Mouse (Mus musculus): ENCODE measurements around the gene Ccdc65. TPM values are rescaled to one million over a fixed set of nuclear protein-coding genes. Genes with fewer than 3 reads are reported as not detected.

Ccdc65 gene
- polyA plus RNA-seq, 1 experiment from 2014 or later, result 0.80 TPM

GRCm38 (mm10) chr15:98676940-98677728, 30.9 kb upstream of the Ccdc65 start, which contains the start of gene Rnd1:
Gene Rnd1 (minus strand): TSS chr15:98677461.
- WGBS, result under 1% methylated on average over 37 of the region's 37 CpGs
- peak; percentile 87 for DNase-seq (ENCODE audit: low spot score)
- H3K27me3 ChIP-seq (replicated peaks; ENCODE audit: low read depth, poor library complexity, severe bottlenecking), result peaks cover 78% of the 10 kb centered on the region

GRCm38 (mm10) chr15:98677977-98678376, 30.0 kb upstream of the Ccdc65 start:
- H3K27me3 ChIP-seq (replicated peaks; ENCODE audit: low read depth, poor library complexity, severe bottlenecking), result peaks cover 71% of the 10 kb centered on the region
- DNase-seq (ENCODE audit: low spot score), result no peak
- no peaks in the 10 kb centered on the region for H3K36me3 ChIP-seq (replicated peaks)
- 73% methylated on average over 7 of the region's 7 CpGs for WGBS
- no peaks in the 10 kb centered on the region for H3K9me3 ChIP-seq
- no peak overlapping the region for H3K4me3 ChIP-seq
- H3K4me1 ChIP-seq, result peaks cover 41% of the 10 kb centered on the region
- H3K27ac ChIP-seq (replicated peaks), result no peak overlapping the region

More at GRCm38 (mm10) chr15:98676940-98677728, 30.9 kb upstream of the Ccdc65 start, which contains the start of gene Rnd1:
- Histone ChIP-seq H3K9me3 (no peaks in the 10 kb centered on the region), H3K36me3 (replicated peaks) (no peaks in the 10 kb centered on the region), H3K4me3 (peak within 1 kb of the TSS; percentile 62), H3K27ac (replicated peaks) (no peak within 1 kb of the TSS), H3K4me1 (peaks cover 41% of the 10 kb centered on the region)

- DNase-seq (ENCODE audit: low spot score), result no peak
- H3K27me3 ChIP-seq (replicated peaks; ENCODE audit: low read depth, poor library complexity, severe bottlenecking), result peaks cover 46% of the 10 kb centered on the region
- 90% methylated on average over 8 of the region's 8 CpGs for WGBS
- H3K9me3 ChIP-seq, result no peaks in the 10 kb centered on the region
- no peak overlapping the region for H3K27ac ChIP-seq (replicated peaks)
- no peak overlapping the region for H3K4me3 ChIP-seq
- peaks cover 24% of the 10 kb centered on the region for H3K4me1 ChIP-seq
- no peaks in the 10 kb centered on the region for H3K36me3 ChIP-seq (replicated peaks)
These were observed 27.3 kb upstream of the Ccdc65 start for GRCm38 (mm10) chr15:98680660-98681059.

- H3K4me1 ChIP-seq, result peaks cover 14% of the 10 kb centered on the region
- peaks cover 36% of the 10 kb centered on the region for H3K27me3 ChIP-seq (replicated peaks; ENCODE audit: low read depth, poor library complexity, severe bottlenecking)
- no peak overlapping the region for H3K4me3 ChIP-seq
- no peaks in the 10 kb centered on the region for H3K36me3 ChIP-seq (replicated peaks)
- H3K9me3 ChIP-seq, result no peaks in the 10 kb centered on the region
- no peak overlapping the region for H3K27ac ChIP-seq (replicated peaks)
- DNase-seq (ENCODE audit: low spot score), result no peak
- 79% methylated on average over 7 of the region's 7 CpGs for WGBS
These were observed 26.4 kb upstream of the Ccdc65 start for GRCm38 (mm10) chr15:98681633-98682032.

- H3K27ac ChIP-seq (replicated peaks), result no peak overlapping the region
- H3K4me1 ChIP-seq, result no peaks in the 10 kb centered on the region
- H3K27me3 ChIP-seq (replicated peaks; ENCODE audit: low read depth, poor library complexity, severe bottlenecking), result peaks cover 22% of the 10 kb centered on the region
- no peaks in the 10 kb centered on the region for H3K36me3 ChIP-seq (replicated peaks)
- WGBS, result 74% methylated on average over 10 of the region's 10 CpGs
- no peak overlapping the region for H3K4me3 ChIP-seq
- no peaks in the 10 kb centered on the region for H3K9me3 ChIP-seq
- no peak for DNase-seq (ENCODE audit: low spot score)
These were observed 24.8 kb upstream of the Ccdc65 start for GRCm38 (mm10) chr15:98683177-98683576.

- peaks cover 16% of the 10 kb centered on the region for H3K27me3 ChIP-seq (replicated peaks; ENCODE audit: low read depth, poor library complexity, severe bottlenecking)
- H3K4me1 ChIP-seq, result peaks cover 5% of the 10 kb centered on the region; the same call in 1 of the 2 replicates
- 88% methylated on average over 1 of the region's 1 CpGs for WGBS
- H3K4me3 ChIP-seq, result no peak overlapping the region
- no peak for DNase-seq (ENCODE audit: low spot score)
- no peak overlapping the region for H3K27ac ChIP-seq (replicated peaks)
- H3K36me3 ChIP-seq (replicated peaks), result no peaks in the 10 kb centered on the region
- H3K9me3 ChIP-seq, result no peaks in the 10 kb centered on the region
These were observed 24.3 kb upstream of the Ccdc65 start for GRCm38 (mm10) chr15:98683746-98684145.

- Histone ChIP-seq H3K4me3 (no peak overlapping the region), H3K36me3 (replicated peaks) (no peaks in the 10 kb centered on the region), H3K27ac (replicated peaks) (no peak overlapping the region), H3K27me3 (replicated peaks; ENCODE audit: low read depth, poor library complexity, severe bottlenecking) (0 out of 2 replicates have a peak, but pooled peaks cover 4% of the 10 kb centered on the region), H3K4me1 (peaks cover 19% of the 10 kb centered on the region), H3K9me3 (no peaks in the 10 kb centered on the region)
- WGBS, result 71% methylated on average over 3 of the region's 3 CpGs
- DNase-seq (ENCODE audit: low spot score), result no peak
These were observed 22.1 kb upstream of the Ccdc65 start for GRCm38 (mm10) chr15:98685926-98686325.

- DNase-seq (ENCODE audit: low spot score), result no peak
- Histone ChIP-seq H3K27ac (replicated peaks) (no peak overlapping the region; the same call in 1 of the 2 replicates), H3K4me1 (peaks cover 38% of the 10 kb centered on the region), H3K36me3 (replicated peaks) (no peaks in the 10 kb centered on the region), H3K4me3 (no peak overlapping the region), H3K9me3 (no peaks in the 10 kb centered on the region), H3K27me3 (replicated peaks; ENCODE audit: low read depth, poor library complexity, severe bottlenecking) (no peaks in the 10 kb centered on the region)
- 88% methylated on average over 2 of the region's 2 CpGs for WGBS
These were observed 18.3 kb upstream of the Ccdc65 start for GRCm38 (mm10) chr15:98689682-98690081.

- Histone ChIP-seq H3K4me1 (peaks cover 42% of the 10 kb centered on the region), H3K27ac (replicated peaks) (peak overlapping the region; percentile 63), H3K9me3 (no peaks in the 10 kb centered on the region), H3K27me3 (replicated peaks; ENCODE audit: low read depth, poor library complexity, severe bottlenecking) (no peaks in the 10 kb centered on the region), H3K4me3 (peak overlapping the region; percentile 21; the same call in 1 of the 2 replicates), H3K36me3 (replicated peaks) (no peaks in the 10 kb centered on the region)
- WGBS, result 14% methylated on average over 7 of the region's 7 CpGs
- peak; percentile 44 for DNase-seq (ENCODE audit: low spot score)
These were observed 16.4 kb upstream of the Ccdc65 start for GRCm38 (mm10) chr15:98691486-98692147.

- no peaks in the 10 kb centered on the region for H3K36me3 ChIP-seq (replicated peaks)
- WGBS, result 47% methylated on average over 11 of the region's 11 CpGs
- no peaks in the 10 kb centered on the region for H3K27me3 ChIP-seq (replicated peaks; ENCODE audit: low read depth, poor library complexity, severe bottlenecking)
- peak; percentile 29 for DNase-seq (ENCODE audit: low spot score)
- H3K4me1 ChIP-seq, result peaks cover 42% of the 10 kb centered on the region
- H3K4me3 ChIP-seq, result peak overlapping the region; percentile 1; the same call in 1 of the 2 replicates
- H3K27ac ChIP-seq (replicated peaks), result no peak overlapping the region
- H3K9me3 ChIP-seq, result no peaks in the 10 kb centered on the region
These were observed 15.8 kb upstream of the Ccdc65 start for GRCm38 (mm10) chr15:98692171-98692715.

GRCm38 (mm10) chr15:98695726-98696125, 12.3 kb upstream of the Ccdc65 start:
- Histone ChIP-seq H3K27me3 (replicated peaks; ENCODE audit: low read depth, poor library complexity, severe bottlenecking) (peaks cover 20% of the 10 kb centered on the region), H3K36me3 (replicated peaks) (no peaks in the 10 kb centered on the region), H3K9me3 (no peaks in the 10 kb centered on the region), H3K4me1 (peaks cover 31% of the 10 kb centered on the region), H3K4me3 (no peak overlapping the region), H3K27ac (replicated peaks) (no peak overlapping the region)
- DNase-seq (ENCODE audit: low spot score), result no peak
- 56% methylated on average over 9 of the region's 9 CpGs for WGBS

- Histone ChIP-seq H3K27me3 (replicated peaks; ENCODE audit: low read depth, poor library complexity, severe bottlenecking) (peaks cover 25% of the 10 kb centered on the region), H3K9me3 (no peaks in the 10 kb centered on the region), H3K4me1 (peaks cover 27% of the 10 kb centered on the region), H3K36me3 (replicated peaks) (no peaks in the 10 kb centered on the region), H3K4me3 (no peak overlapping the region), H3K27ac (replicated peaks) (no peak overlapping the region)
- 62% methylated on average over 8 of the region's 8 CpGs for WGBS
- no peak for DNase-seq (ENCODE audit: low spot score)
These were observed 11.8 kb upstream of the Ccdc65 start for GRCm38 (mm10) chr15:98696216-98696615.
